Mouse (Mus musculus) ES-Bruce4 (cell line): ENCODE measurements around the gene Derl3.

Experiments used
- CTCF ChIP-seq: IDR thresholded peaks from one replicate; pipeline ENCODE4 v1.8.1; 2011; ENCODE audit warnings: low read depth, low read length
- POLR2A ChIP-seq: IDR thresholded peaks from one replicate; pipeline ENCODE4 v1.8.1; 2011; ENCODE audit warnings: low read length; ENCODE audit not compliant: insufficient read depth

DNA sequence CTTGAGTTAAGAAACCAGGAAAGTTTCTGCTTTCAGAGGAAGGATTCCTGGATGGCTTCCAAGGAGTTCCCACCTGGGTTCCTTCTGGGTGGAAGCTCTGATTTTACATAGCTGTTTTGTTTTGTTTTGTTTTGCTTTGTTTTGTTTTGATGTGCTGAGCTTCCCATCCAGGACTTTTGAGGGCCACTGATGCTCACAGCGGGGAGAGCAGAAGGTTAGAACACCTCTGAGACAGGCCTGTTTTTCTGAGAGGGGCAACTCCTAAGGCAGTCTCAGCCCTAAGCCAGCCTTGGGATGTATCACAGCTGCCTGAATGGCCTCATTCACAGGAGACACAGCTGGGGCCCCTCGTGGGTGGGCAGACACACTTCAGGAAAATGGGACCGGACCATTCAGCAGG is 41.5 kb upstream of the Derl3 start:
- TF ChIP-seq CTCF (no peak), POLR2A (no peak)
